Comparison of ENCODE assay signal across 8 mouse cellular contexts in the genomic region with DNA sequence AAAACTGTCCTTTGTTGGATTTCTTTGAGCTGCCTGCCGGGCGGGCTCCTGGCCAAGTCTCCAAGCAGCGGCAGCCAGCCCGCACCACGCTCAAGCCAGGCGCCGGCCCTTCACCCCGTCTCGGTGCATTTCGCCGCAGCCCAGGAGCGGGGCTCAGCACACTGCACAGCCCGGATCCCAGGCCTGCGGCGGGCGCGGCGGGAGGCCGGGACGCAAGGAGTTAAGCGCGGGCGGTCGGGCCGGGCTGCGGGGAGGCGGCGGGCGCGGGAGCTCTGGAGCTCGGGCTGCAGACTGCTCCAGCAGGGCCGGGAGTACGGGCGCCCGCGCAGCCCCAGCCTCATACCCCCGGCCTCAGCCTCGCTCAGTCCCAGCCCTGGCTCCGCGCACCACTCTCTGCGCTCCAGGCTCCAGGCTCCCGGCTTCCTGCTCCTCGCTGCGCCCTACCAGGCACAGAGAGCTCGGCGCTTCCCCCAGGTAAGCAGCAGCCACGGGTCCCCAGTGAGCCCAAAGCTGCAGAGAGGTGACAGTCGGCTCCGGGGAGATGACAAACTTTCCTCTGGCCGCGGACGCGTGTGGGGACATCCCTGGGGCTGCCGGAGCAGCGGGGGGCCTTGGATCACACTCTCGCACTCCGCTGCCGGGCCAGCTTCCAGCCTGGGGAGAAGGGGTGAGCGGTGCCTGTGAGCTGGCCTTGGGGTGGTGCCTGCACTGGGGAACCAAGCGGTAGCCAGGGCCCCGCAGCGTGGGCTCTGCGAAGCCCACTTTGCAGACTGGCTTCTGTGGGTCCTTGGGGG. TPM values are rescaled to one million over a fixed set of nuclear protein-coding genes. Genes with fewer than 3 reads are reported as not detected.
DNase-seq lines count a peak whose midpoint lies in the region; ATAC-seq and TF ChIP-seq lines count a peak whose summit lies in the region.

No protein-coding gene starts in this region.

- H3K36me3 ChIP-seq in ES-Bruce4 (ENCODE audit: control insufficient read depth, insufficient read depth, low read length, poor library complexity, severe bottlenecking) = no peaks in the 10 kb centered on the region
- H3K36me3 ChIP-seq in heart, embryonic 15.5 days = no peaks in the 10 kb centered on the region
- no peaks in the 10 kb centered on the region for H3K36me3 ChIP-seq in midbrain, embryonic 11.5 days (ENCODE audit: control insufficient read depth, insufficient read depth, low read length)
- no peaks in the 10 kb centered on the region for H3K36me3 ChIP-seq in stomach, embryonic 16.5 days (ENCODE audit: control insufficient read depth, insufficient read depth, low read length)

- CTCF ChIA-PET in Patski (lab: Charles Lee) = no interaction called here

- no peak overlapping the region for H3K27ac ChIP-seq in ES-Bruce4 (ENCODE audit: insufficient read depth, low read length)
- peak overlapping the region; percentile 51 for H3K27ac ChIP-seq in heart, embryonic 15.5 days
- H3K27ac ChIP-seq in midbrain, embryonic 11.5 days (ENCODE audit: low read depth, low read length) = peak overlapping the region; percentile 44
- peak overlapping the region; percentile 37 for H3K27ac ChIP-seq in stomach, embryonic 16.5 days (ENCODE audit: low read length)

- H3K9ac ChIP-seq in ES-Bruce4 (ENCODE audit: low read depth, poor library complexity, severe bottlenecking) = peak overlapping the region; percentile 49
- H3K9ac ChIP-seq in heart, embryonic 15.5 days = peak overlapping the region; percentile 72
- H3K9ac ChIP-seq in midbrain, embryonic 11.5 days (ENCODE audit: low read length) = peak overlapping the region; percentile 83
- peak overlapping the region; percentile 80 for H3K9ac ChIP-seq in stomach, embryonic 16.5 days (ENCODE audit: low read length)

- H3K4me3 ChIP-seq in ES-Bruce4 (ENCODE audit: low read depth, low read length) = peak overlapping the region; percentile 59
- peak overlapping the region; percentile 64 for H3K4me3 ChIP-seq in heart, embryonic 15.5 days
- H3K4me3 ChIP-seq in midbrain, embryonic 11.5 days (ENCODE audit: low read depth, low read length) = peak overlapping the region; percentile 60
- peak overlapping the region; percentile 49 for H3K4me3 ChIP-seq in stomach, embryonic 16.5 days (replicated peaks; ENCODE audit: low read length)

- H3K4me2 ChIP-seq in heart, embryonic 15.5 days = peak overlapping the region; percentile 89
- peak overlapping the region; percentile 90 for H3K4me2 ChIP-seq in midbrain, embryonic 11.5 days
- H3K4me2 ChIP-seq in stomach, embryonic 16.5 days (ENCODE audit: low read depth, low read length) = peak overlapping the region; percentile 53

- H3K9me3 ChIP-seq in ES-Bruce4 (replicated peaks; ENCODE audit: control insufficient read depth, insufficient read depth, low read length, poor library complexity, severe bottlenecking) = no peaks in the 10 kb centered on the region
- no peaks in the 10 kb centered on the region for H3K9me3 ChIP-seq in heart, embryonic 15.5 days (replicated peaks)
- no peaks in the 10 kb centered on the region for H3K9me3 ChIP-seq in midbrain, embryonic 11.5 days (ENCODE audit: control insufficient read depth, low read length)
- no peaks in the 10 kb centered on the region for H3K9me3 ChIP-seq in stomach, embryonic 16.5 days (replicated peaks; ENCODE audit: control insufficient read depth, low read length)

- no peak for TF ChIP-seq POLR2A in ES-Bruce4 (IDR thresholded peaks at IDR 0.05; ENCODE audit: insufficient read depth, low read length)

- DNase-seq in Patski (ENCODE audit: low read depth, low spot score) = no peak
- peak; percentile 59 for DNase-seq in embryo, embryonic 9.5 days (ENCODE audit: extremely low spot score)
- peak; percentile 69 to 75 for DNase-seq in layer of hippocampus, postnatal 14 days (ENCODE audit: low spot score in 2 of 2)
- DNase-seq in midbrain, embryonic 11.5 days (ENCODE audit: low spot score, missing footprints) = peak; percentile 95
- no peak for DNase-seq in spleen, adult 18-20 months

- H3K4me1 ChIP-seq in ES-Bruce4 (ENCODE audit: control insufficient read depth, insufficient read depth, low read length) = no peaks in the 10 kb centered on the region
- H3K4me1 ChIP-seq in heart, embryonic 15.5 days (replicated peaks) = peaks cover 25% of the 10 kb centered on the region
- H3K4me1 ChIP-seq in midbrain, embryonic 11.5 days (ENCODE audit: control insufficient read depth, insufficient read depth, low read length) = peaks cover 19% of the 10 kb centered on the region
- H3K4me1 ChIP-seq in stomach, embryonic 16.5 days (ENCODE audit: control insufficient read depth, insufficient read depth, low read length) = 0 out of 2 replicates have a peak, but pooled peaks cover 7% of the 10 kb centered on the region

- POLR2A ChIA-PET in Patski (lab: Charles Lee) = no interaction called here

- peak; percentile 32 for ATAC-seq in Patski
- ATAC-seq in heart, embryonic 15.5 days (replicated peaks; ENCODE audit: insufficient number of reproducible peaks, insufficient read depth, low FRiP score, low read depth) = peak; percentile 57
- peak; percentile 78 for ATAC-seq in midbrain, embryonic 11.5 days (ENCODE audit: low FRiP score)
- peak; percentile 85 for ATAC-seq in stomach, embryonic 16.5 days (ENCODE audit: insufficient read depth, low FRiP score)

- WGBS in heart, embryonic 15.5 days = 2% methylated on average over 63 of the region's 63 CpGs
- WGBS in midbrain, embryonic 11.5 days = 2% methylated on average over 61 of the region's 63 CpGs
- WGBS in stomach, embryonic 16.5 days = under 1% methylated on average over 62 of the region's 63 CpGs

- no peak for TF ChIP-seq EP300 in ES-Bruce4 (IDR thresholded peaks at IDR 0.05; ENCODE audit: insufficient read depth, low read depth, low read length)

- TF ChIP-seq CTCF in ES-Bruce4 (IDR thresholded peaks at IDR 0.05; ENCODE audit: low read depth, low read length) (no peak), Patski (IDR thresholded peaks at IDR 0.05) (no peak)

- in situ Hi-C loops in Patski (cut with MboI; ENCODE audit: low pct_unique_long_range_greater_than_20kb) = no loop called here

- no peaks in the 10 kb centered on the region for H3K27me3 ChIP-seq in ES-Bruce4 (ENCODE audit: control insufficient read depth, insufficient read depth, low read length, poor library complexity, severe bottlenecking)
- no peaks in the 10 kb centered on the region for H3K27me3 ChIP-seq in Patski
- peaks cover 47% of the 10 kb centered on the region for H3K27me3 ChIP-seq in heart, embryonic 15.5 days
- peaks cover 4% of the 10 kb centered on the region; the same call in 1 of the 2 replicates for H3K27me3 ChIP-seq in midbrain, embryonic 11.5 days (ENCODE audit: control insufficient read depth, insufficient read depth, low read length)
- H3K27me3 ChIP-seq in stomach, embryonic 16.5 days (ENCODE audit: control insufficient read depth, insufficient read depth, low read length) = peaks cover 26% of the 10 kb centered on the region

RNA-seq across cellular contexts. Expression of gene Wscd2, which starts 0.5 kb away (rescaled TPM):
- 2.3 and 3.1 TPM in 2 replicates for polyA plus RNA-seq in ES-Bruce4 (2011; ENCODE audit: insufficient read depth, insufficient read length, low read depth, missing spikeins)
- polyA plus RNA-seq in Patski (2021) = 0.28 TPM
- polyA plus RNA-seq in heart, embryonic 15.5 days (2015; fragmentation: Nextera tagmentation; extraction: Ambion mirVana) = 2.5 and 4.2 TPM in 2 replicates
- total RNA-seq in layer of hippocampus, postnatal 14 days (2021) = 10 to 100 TPM; 78.5 to 78.8 TPM
- polyA plus RNA-seq in midbrain, embryonic 11.5 days (2014; fragmentation: Nextera tagmentation; extraction: Ambion mirVana) = 8.0 and 9.1 TPM in 2 replicates
- 6.2 and 6.4 TPM in 2 replicates for polyA plus RNA-seq in stomach, embryonic 16.5 days (2015; fragmentation: Nextera tagmentation; extraction: Ambion mirVana)

Comparison
In these comparisons a context has a peak if more than half of its experiments do, and no peak if none do; other contexts are left out.
1. ATAC-seq: peak in every context shown above with its lines; median percentile 85 in stomach, embryonic 16.5 days; 78 in midbrain, embryonic 11.5 days; 57 in heart, embryonic 15.5 days; 32 in Patski.
2. DNase-seq: peak in embryo, embryonic 9.5 days (single experiment), layer of hippocampus, postnatal 14 days (2 of 2) and midbrain, embryonic 11.5 days (single experiment); none in Patski (single experiment) and spleen, adult 18-20 months (0 of 2).
3. Peak in every context shown above with its lines, with median percentiles within 50 percentile points of each other: H3K4me3 ChIP-seq, H3K9ac ChIP-seq and H3K4me2 ChIP-seq.